Mouse (Mus musculus) c-Kit-positive CD71-negative TER-119-negative erythroid progenitor cells, embryonic 14.5 days (primary cell): ENCODE results near the gene Pom121l2.

ENCODE experiments used
- DNase-seq: peaks from one replicate; pipeline ENCODE4 v3.0.0-alpha.2; 2013; ENCODE audit warnings: low read depth

The Pom121l2 gene

GRCm38 (mm10) chr13:21993957-21994738, 13.2 kb downstream of the Pom121l2 start:
- DNase-seq, result no peak

DNA sequence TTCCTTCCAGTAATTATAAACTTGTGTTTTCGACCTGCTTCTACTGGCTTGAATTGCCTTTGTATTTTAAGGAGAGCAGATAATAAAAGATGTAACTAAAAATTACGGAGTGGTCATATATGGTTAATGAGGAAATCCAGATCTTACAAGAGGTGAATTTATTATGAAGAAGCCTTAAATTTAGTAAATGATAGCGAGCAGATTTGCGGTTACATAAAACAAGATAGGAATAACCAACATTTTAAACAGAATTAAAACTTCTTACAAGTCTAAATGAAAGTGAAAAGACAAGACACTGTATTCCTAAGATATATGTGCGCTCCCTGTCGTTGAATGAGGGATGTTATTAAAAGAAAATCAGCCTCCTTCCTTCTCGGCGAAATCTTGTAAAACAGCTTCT, 13.9 kb downstream of the Pom121l2 start:
- DNase-seq, result no peak

GRCm38 (mm10) chr13:21995331-21995914, 14.4 kb downstream of the Pom121l2 start:
- DNase-seq, result no peak

DNA sequence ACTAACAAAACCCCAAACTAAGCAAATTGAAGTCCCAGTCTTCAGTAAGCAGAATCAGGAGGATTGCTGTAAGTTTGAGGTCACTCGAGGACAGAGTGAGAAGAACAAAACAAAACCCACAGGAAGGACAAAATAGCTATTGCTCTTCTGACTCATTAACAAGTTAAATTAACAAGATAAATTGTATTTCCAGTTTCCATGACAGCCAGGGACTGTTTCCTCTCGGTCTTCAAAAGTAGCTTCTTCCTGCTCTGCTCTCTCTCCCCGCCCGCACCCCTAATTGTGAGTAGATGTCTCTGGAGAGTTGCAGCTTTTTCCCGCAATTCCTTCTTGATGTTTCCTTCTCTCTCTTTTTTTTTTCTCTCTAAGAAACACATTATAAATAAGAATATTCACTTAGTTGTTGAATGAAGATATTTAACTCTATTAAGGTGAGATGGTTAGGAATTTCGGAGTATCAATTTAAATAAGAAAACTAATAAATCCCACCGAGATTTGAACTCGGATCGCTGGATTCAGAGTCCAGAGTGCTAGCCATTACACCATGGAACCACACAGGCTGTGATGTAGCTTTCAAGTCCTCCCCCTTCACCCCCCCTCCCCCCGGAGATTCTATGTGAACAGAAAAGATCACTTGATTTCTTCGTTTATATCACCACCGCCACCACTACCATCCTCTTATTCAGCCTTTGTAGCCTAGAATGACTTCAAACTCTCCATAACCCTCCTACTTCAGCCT, 15.3 kb downstream of the Pom121l2 start:
- no peak for DNase-seq

- no peak for DNase-seq
Measured at GRCm38 (mm10) chr13:21996840-21997185, 15.8 kb downstream of the Pom121l2 start.

DNA sequence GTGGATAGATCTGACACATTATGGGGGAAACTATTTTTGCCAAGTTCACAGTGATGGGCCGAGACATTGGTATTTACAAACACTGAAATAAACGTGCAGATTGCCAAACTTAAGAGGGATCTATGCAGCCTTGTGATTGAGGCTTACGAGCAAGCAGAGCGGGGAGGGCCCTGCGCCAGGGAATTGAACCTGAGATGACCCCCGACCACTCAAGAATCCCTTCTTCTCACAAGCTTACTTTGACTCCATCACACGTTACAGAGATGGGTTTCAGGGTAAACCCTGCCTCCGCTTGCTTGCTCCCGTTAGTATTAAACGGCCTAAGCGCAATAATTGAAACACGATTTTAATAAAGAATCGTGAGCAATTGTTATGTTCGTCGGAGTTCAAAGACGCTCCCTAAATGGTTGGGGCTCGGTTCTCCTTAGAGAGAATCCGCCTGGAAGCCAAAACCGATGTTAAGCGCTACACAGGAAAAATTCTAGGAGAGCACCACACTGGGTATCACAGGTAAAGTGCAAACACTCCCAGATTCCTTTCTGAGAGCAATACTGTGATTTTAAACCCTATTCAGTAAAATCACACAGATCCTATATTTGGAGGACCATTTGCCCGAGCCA, 16.3 kb downstream of the Pom121l2 start:
- no peak for DNase-seq

- DNase-seq, result no peak
Measured at GRCm38 (mm10) chr13:21997821-21998220, 16.8 kb downstream of the Pom121l2 start.

DNA sequence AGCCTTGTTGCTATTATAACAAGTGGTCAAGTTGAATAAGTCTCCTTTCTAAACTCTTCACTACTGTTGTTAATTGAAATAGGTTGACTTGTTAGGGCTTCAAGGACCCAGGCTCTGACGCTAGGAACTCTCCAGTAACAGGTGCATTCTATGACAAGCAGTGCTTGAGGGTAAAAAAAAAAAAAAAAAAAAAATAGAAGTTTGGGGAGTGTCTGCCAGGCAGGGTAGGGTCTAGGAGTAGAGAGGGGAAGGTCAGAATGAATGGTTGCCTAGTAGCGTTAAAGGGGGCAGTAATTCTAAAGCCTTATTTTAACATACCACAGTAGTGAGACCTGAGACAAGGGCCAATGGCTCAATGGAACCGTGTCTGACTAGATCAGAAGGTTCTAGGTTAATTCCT, 17.4 kb downstream of the Pom121l2 start:
- no peak for DNase-seq

GRCm38 (mm10) chr13:21999147-21999546, 18.2 kb downstream of the Pom121l2 start:
- no peak for DNase-seq

DNA sequence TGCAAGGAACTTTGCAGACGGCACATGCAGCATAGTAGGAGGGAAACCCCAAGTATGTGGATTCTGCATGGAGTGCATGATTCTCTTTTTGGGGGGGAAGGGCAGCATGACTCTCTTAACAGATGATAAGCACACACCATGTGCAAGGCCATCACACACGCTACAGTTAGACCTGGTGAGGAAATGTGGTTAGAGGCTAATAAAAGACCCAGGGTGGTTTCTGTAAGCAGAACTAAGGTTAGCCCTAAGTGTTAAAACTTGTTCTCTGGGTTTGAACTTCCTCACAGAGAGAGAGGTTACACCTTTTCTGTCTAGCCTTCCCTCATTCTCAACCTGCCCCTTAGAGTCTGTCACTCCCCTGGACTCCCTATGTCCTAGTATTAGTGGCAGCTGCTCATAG, 20.4 kb downstream of the Pom121l2 start:
- no peak for DNase-seq

- DNase-seq, result no peak
Measured at GRCm38 (mm10) chr13:22001823-22002222, 20.8 kb downstream of the Pom121l2 start.

GRCm38 (mm10) chr13:22005605-22006333, 24.8 kb downstream of the Pom121l2 start:
- DNase-seq, result no peak

GRCm38 (mm10) chr13:22006334-22007120, 25.5 kb downstream of the Pom121l2 start:
- no peak for DNase-seq

DNA sequence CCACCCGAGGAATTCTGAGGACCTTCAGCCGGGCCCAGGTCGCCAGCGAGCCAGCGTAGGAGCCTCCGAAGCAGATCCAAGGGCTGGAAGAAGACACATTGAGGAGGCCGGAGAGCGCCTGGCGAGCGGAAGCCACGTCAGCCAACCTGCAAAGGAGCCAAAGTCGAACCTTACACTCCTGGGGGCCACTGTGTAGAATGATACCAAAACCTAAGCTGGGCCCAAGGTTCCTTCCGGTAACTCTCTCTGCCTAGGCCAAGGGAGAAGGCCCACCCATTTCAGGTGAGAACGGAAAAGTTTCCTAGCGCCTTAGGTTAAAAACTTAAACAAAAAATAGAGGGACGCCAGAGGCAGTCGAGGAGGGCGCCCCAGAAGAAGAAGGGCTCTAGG, 26.1 kb downstream of the Pom121l2 start:
- DNase-seq, result no peak

GRCm38 (mm10) chr13:22007872-22008271, 26.9 kb downstream of the Pom121l2 start:
- DNase-seq, result no peak

GRCm38 (mm10) chr13:22008707-22009106, 27.7 kb downstream of the Pom121l2 start:
- DNase-seq, result no peak

DNA sequence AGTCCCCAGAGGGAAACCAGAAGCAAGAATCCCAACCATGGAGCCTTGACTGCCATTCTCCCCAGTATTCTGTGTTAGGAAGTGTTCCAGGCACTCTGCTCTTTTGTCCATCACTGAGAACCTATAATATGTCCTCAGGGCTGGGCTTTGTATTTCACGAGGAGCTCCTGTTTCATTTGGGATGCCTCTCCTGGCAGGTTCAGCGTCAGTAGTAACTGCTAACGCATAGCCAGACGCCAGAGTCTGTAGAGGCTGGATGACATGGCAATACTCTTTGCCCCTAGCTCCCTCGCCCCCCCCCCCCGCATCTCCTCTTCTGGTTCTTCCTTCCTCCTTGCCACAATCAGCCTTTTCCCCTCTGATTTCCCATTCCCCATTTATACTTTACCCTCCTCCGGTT, 28.6 kb downstream of the Pom121l2 start, which contains the start of gene Prss16:
Gene Prss16 (minus strand): TSS at position 101 of the 400 bp plus-strand sequence.
- no peak for DNase-seq

GRCm38 (mm10) chr13:22013716-22014115, 32.7 kb downstream of the Pom121l2 start:
- no peak for DNase-seq

- DNase-seq, result no peak
Measured at GRCm38 (mm10) chr13:22014411-22014845, 33.4 kb downstream of the Pom121l2 start.

DNA sequence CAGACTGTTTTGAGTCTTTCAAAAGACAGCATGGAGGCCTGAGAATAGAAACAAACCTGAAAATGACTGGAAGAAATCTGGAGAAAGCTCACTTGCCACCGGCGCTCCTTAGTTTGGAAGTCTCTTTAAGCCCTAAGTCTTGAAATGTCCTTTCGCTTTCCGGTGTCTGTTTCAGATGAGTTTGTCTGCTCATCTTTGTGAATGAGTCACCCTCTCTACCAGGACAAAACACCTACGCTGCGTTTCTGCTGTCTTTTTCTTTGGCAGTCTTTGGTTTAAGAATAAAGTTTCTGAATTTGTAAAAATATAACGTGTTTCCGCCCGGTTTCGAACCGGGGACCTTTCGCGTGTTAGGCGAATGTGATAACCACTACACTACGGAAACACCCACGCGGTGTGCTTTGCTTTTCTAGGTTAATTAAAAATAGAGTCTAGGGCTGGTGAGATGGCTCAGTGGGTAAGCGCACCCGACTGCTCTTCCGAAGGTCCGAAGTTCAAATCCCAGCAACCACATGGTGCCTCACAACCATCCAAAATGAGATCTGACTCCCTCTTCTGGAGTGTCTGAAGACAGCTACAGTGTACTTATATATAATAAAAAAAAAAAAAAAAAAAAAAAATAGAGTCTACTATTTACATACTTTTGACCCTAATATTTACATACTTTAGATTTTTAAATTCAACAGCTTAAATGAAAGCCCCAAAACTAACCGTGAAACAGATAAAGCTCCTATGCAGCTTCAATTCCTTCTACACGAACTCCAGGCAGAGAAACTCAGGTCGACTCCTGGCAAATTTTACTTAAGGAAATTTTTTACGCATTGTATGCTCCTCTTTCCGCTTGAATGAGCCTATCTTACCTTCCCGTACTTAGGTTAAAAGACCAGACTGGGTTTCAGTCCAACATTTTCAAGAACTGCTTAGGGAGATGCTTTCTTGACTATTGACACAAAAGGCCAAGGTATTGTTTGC, 34.8 kb downstream of the Pom121l2 start:
- DNase-seq, result no peak
